Mouse (Mus musculus) cerebellum, adult (tissue): ENCODE results near the gene Nrap.
A peak's percentile ranks its signal among the peaks of the same experiment; 100 is the strongest.
"Not testable (repeated sequence)": the region's sequence is repeated elsewhere in the genome, so short reads cannot be mapped to it uniquely, and the experiment has no call there.

Source experiments
- ATAC-seq: cut with Nextera tagmentation; 2 replicates; pipeline ENCODE4 v1.9.2; 2017; ENCODE audit warnings: mild to moderate bottlenecking, moderate library complexity, mixed read lengths; ENCODE audit not compliant: insufficient number of reproducible peaks, low FRiP score, low TSS enrichment

Gene Nrap

DNA sequence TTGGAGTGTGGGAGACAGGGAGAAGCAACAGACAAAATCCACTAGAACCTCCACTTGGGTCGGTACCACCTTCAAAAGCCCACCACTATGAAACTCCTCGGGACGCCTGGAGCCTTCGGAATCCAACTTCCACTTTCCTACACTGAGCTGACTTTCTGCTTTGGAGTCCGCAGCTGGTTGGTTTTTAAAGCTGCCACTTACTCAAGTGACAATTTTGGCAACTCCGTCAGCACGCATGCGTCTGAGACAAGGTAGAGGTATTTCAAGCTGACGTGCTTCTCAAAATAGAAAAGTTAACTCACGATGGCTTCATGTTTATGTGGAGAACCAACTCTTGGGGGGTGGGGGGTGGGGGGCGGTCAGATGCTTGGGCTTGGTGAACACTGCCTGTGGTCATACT is at the start of gene Nrap:
Gene Nrap (minus strand): TSS at position 159 of the 400 bp plus-strand sequence.
- no peak for ATAC-seq

DNA sequence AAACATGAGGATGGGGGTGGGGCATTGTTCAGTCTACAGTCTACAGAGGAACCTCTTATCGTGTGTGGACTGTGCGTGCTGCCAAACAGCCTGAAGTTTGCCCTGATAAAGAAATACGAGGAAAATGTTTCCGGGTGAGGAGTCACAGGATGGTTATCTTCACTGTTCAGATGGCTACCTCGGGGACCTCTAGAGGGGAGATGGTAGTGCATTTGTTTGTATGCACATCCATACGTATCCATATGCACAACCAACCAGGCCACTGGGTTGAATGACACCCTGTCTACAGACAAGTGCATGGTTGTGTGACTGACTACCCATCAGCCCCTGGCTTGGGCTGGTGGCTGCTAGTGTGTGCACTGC is 49.2 kb upstream of the Nrap start:
- no peak for ATAC-seq

DNA sequence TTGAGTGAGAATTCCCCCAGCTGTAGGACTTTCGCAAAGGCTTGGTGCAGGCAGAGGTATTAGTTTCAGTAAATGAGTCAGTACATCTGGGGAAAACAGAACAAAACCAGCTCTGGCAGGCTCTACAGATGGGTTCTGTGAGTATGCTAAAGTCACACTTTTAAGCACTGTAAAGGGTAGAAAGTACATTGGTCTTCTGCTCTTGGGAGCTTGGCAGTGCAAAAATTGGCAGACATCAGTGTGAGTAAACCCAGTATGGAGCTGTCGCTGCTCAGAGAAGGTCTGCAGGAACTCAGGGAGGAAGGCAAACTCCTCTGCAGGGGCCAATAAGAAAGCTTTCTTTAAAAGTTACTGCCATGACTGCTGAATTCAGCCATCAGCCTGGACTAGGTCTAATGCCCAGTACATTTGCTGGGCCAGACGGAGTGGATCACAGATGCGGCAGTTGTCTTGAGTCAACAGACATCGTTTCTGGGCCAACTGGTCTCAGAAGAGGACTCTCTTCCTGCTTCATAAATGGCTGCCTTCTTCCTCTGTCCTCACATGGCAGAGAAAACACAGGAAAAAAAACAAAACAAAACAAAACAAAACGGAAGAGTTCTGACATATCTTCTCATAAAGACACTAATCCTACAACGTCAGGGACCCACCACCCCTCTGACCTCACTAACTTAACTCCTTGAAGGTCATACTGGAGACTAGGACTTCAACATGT is 48.7 kb upstream of the Nrap start:
- ATAC-seq, result no peak

DNA sequence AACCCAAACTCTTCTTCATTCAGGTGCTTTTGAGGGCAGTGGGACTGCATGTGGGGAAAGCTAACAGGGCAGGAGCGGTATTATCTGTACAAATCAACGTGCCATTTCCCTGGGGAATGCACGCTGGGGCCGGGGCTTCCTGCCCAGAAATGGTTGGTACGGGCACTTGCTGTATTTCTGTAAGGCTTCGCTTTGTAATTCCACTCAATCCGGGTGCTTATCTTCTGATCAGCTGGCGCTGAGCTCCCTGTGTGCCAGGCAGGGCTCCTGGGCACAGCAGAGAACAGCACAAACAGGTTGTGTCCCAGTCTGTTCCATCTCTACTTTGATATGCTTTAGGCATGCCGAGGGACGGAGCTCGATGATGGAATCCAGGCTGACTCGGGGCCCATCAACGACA is 46.5 kb upstream of the Nrap start:
- ATAC-seq, result no peak

DNA sequence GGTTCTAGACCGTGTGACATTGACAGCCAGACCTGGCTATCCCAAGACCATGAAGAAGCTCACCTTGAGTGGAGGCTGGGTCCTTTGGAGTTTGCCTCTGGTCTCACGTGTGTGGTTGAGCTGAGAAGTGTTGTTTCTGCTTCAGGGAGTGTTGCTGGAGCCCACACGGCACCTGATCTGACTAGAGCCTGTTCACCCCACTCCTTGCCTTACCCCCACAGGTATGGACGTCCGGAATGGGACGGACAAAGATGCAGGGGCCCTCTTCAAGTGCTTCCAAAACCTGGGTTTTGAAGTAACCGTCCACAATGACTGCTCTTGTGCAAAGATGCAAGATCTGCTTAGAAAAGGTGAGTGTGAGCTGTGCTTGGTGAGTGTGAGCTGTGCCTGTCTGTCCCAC is 43.7 kb upstream of the Nrap start:
- no peak for ATAC-seq

DNA sequence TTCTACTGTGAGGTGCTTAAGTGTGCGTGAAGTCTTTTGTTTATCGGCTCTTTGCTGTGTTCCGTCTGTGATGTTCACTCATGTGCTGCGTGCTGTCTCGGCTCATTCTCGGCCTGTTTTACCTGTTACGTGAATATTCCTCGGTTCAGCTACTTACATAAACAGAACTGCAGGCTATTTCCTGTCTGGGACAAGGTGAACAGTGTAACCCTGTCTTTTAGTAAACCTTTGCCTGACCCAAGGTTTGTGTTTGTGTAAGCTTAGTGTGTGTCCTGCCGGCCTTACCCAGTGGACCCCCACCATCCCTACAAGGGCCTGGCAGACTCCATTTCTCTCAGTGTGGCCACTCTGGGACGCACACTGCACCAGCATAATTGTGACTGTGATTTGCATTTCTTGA is 42.9 kb upstream of the Nrap start:
- no peak for ATAC-seq

DNA sequence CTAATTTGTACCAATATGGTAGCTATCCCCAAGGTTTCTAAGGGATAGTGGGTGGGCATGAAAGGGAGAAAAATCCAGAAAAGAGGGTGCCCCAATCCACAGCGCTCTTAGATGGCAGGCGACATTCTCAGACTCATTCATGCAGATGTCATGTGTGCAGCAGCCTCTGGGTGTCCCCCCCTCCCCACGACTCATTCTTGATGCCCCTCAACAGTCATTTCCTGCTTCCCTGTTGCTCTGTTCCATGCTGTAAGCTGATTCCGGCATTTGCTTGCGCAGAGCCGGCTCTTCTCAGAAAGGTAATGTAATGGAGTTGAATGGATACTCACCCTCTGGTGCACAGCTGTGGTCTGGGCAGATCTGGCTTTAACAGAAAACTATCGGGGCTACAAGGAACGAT is 40.5 kb upstream of the Nrap start:
- ATAC-seq, result no peak

DNA sequence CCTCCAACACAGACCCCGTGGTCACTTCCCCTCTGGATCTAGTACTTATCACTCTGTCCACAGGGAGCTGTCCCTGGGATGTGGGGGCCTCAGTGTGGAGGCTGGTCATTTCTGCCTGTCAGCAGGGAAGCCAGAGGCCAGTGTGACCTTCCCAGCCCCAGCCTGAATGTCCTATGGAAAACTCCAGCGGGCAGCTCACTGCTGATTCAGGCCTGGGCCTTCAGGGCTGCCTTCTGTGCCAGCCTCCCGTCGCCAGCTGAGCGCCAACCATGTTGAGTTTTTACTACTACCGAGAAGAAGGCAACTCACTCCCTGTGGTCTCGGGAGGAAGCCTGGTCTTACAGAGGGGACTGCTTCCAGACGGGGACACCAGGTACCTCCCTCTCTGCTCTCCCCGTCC is 35.7 kb upstream of the Nrap start:
- ATAC-seq, result no peak

DNA sequence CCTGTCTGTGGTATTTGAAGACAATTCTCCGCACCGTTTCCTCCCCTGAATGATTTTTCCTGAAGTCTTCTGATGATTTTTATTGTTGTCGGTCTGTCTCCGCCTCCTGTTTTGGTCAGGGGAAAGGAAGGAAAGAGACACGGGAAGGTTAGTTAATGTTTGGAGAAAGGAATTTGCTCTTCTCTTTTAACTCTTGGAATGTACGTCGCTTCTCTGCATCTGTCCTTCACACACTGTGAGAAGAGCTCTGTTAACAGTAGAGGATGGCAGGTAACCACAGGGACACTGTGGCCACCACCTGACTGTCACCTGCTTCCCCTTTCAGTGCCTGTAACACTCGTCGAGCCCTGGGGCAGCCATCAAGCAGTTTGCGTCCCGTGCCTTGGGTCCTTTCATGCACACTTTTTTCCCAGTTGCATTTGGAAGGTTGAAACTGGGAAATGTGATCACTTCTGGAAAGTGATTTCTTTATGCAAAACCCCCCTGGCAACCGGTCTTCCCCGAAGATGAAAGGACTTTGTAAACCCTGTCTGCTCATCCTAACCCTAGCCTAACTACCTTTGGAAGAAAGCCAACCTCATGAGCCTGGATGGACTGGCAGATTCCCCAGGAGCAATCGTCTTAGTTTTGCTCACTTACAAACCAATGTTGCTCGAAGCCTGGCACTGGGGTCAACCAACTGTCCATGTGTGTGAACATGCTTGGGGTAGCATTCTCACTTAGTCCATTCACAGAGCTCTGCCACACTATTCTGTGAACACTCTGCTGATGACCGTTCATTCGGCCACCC is 35.0 kb upstream of the Nrap start:
- ATAC-seq, result no peak

DNA sequence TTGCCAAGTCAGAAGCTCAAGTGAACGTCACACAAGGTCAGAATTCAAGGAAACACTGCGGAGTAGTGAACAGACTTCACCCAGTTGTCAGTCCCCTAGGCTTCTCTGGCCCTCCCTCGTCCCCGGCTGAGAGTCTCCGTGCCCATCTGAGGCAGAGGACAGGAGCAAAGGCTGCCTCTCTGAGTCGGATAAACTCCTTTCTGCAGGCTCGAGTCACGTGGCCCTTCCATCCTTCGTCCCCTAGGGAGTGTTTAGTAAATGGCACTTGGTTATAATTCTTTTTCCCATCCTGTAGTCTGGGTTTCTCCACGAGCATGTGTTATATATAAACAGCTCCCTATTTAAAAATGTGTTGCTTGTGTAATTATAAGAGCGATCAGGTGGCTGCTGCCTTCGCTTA is 33.5 kb upstream of the Nrap start:
- peak; percentile 21; the same call in 1 of the 2 replicates for ATAC-seq

DNA sequence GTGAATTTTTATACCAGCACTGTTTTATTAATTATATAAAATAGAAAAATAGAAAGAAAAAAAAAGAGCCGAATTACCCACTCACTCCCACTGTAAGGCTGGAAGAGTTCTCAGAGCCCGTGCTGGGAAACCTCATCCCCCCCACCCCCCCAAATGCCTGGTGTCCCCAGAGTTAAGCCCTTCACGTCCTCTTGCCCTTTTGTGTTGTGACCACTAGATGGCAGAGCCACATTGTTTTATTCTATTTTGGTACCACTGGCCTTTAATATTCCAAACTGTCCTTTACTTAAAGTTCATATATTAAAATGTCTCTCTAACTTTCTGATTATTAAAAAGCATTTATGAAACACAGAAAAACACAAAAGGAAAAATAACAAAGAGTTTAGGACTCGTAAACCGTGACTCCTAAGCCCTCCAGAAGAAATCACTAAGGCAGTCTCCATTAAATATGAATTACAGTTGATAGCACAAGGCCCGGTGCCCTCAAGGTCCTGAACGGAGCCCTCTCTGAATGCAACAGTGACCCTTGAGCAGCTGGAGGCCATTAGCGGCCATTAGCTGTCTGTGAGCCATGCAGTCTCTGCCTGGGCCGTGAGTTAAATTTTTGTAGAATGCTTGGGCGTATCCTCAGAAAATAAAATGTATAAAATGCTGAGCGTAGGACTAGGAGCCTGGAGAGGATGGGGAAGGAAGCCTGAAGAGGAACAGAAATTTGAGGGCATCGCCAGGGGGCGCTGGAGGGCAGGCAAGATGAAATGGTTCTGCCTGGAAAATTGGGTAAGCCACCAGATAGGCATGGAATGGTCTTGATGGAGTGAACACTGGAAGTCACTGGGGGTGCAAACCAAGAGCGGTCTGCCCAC is 32.9 kb upstream of the Nrap start:
- peak; percentile 60 for ATAC-seq

DNA sequence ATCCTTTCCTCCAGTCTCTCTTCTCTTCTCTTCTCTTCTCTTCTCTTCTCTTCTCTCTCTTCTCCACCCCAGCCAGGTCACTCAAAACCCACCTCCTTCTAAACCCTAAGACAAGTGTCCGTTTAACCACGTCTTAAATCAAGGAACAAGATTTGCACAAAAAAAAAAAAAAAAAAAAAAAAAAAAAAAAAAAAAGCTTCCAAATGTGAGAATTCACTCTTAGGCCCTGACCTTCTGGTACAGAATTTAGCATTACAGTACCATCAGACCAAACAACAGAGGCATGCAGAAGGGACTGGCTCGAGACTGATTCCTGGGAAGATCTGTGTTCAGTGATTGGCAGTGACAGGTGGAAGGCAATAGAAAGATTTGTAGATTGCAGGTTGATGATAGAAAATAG is 30.5 kb upstream of the Nrap start:
- ATAC-seq, result no peak

DNA sequence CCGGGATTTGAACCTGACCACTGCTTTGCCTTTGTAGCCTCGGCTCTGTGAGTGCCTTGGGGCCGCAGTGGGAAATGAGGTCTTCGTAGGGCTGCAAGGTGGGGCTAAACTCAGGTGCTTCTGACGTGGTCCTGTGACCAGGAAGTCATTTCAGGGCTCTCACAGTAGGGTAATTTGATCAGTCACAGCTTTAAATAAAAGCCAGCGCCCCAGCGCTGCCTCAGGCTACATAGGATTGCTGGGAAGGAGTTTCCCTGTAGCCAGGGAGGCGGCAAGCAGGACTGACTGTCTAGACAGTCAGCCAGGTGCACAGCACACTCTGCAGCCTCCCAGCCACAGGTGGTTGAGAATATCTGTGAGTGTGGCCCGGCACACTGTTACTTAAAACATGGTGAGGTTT is 29.6 kb upstream of the Nrap start:
- no peak for ATAC-seq

DNA sequence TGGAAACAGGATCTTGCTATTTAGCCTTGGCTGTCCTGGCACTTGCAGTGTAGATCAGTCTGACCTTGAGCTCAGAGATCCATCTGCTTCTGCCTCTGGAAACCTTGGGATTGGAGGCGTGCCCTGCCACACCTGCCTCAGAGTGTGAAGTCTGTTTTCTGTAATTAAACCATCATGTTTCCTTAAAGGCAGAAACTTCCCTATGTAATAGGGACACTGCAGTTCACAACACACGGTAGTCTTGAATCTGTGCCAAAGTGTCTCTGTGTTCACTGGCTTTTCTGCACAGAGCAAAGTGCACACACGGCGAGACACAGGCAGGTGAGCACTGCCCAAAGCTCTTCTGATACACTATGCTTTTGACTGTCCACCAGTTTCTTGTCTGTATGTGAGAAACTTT is 28.6 kb upstream of the Nrap start:
- no peak for ATAC-seq

DNA sequence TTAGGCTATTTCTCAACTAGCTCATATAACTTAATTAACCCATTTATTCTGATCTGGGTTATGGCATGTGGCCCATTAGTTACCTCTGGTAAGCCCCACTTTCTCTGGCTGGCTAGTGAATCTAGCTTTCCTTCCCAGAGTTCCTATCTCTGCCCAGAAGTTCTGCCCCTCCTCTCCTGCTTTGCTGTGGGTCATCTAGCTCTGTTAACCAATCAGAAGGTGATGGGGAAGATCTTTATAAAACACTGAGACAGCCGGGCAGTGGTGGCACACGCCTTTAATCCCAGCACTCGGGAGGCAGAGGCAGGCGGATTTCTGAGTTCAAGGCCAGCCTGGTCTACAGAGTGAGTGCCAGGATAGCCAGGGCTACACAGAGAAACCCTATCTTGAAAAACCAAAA is 20.0 kb upstream of the Nrap start:
- ATAC-seq, result not testable (repeated sequence)

DNA sequence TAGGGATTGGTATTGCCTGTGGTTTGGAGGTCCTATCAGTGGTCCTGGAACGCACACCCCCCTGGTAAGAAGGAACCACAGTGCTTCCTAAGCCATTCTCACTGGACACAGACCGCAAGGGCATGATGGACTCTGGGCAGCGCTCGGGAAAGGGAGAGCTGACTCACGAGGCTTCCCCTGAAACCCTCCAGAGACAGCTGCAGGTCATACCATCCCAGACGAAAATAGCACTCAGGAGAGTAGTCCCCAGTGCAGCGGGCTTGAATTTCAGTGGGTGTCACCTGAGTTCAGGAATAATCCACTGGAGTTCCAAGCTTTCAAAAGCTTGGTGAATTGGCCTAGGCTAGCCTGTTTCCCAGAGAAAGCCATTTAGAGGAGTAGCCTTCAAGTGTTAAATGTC is 16.7 kb upstream of the Nrap start:
- ATAC-seq, result no peak

DNA sequence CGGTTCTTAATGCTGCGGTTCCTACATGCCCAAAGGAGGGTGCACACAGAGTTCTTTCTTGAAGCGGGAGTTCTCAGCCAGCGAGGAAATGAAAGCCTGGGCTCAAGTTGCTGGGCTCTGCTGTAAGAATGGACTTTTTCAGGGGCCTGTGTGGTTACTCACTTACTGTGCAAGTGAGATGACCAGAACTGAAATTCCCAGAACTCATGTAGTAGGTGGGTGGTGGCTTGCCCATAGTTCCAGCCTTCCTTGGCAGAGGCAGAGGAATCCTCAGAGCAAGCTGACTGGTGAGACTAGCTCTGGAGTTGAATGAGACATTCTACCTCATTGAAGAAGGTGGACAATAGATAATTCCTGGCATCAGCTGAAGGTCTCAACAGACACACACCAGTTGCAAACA is 16.0 kb upstream of the Nrap start:
- no peak for ATAC-seq

DNA sequence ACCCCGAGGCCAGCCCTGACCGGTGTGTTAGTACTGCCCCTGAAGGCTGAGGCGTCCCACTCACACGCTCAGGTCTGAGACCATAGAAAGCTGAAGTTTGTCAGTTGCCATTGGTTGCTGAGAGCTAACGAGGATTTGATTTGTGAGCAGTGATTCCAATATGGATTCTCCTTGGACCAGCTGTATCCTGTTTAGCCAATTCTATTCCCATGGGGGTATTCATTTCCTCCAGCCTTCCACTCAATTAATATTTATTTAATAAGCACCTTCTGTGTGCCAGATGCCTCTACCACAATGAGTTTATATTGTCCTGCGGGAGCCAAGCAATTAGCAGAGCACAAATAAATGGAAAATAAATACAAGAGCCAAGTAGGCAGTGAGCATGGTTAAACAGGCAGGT is 12.0 kb upstream of the Nrap start:
- no peak for ATAC-seq

DNA sequence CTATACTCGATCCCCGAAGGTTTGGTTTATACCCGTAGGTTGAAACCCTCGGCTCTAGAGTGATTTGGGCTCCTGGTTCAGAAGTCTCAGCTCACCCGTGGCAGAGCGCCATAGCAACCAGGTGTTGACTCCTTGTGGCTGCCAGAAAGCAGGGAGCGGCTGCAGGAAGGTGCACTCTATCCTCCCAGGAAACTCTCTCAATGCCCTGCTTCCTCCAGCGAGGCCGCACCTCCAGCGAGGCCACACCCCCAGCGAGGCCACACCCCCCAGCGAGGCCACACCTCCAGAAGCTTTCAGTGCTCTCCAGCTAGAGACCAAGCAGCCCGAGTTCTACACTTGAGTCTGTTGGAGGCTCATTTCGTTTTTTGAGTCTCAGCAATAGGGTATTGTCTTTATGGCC is 10.4 kb upstream of the Nrap start:
- no peak for ATAC-seq

DNA sequence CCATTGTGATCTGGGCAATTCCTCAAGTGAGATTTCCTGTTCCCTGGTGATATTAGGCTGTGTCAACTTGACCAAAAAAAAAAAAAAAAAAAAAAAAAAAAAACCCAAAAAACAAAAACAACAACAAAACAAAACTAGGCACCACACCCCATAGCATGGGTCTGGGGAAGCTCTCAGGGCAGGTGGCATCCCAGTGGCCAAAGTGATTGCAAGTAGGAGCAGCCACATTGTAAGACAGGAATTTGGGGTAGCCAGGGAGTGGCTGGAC is 8.6 kb upstream of the Nrap start:
- ATAC-seq, result no peak

DNA sequence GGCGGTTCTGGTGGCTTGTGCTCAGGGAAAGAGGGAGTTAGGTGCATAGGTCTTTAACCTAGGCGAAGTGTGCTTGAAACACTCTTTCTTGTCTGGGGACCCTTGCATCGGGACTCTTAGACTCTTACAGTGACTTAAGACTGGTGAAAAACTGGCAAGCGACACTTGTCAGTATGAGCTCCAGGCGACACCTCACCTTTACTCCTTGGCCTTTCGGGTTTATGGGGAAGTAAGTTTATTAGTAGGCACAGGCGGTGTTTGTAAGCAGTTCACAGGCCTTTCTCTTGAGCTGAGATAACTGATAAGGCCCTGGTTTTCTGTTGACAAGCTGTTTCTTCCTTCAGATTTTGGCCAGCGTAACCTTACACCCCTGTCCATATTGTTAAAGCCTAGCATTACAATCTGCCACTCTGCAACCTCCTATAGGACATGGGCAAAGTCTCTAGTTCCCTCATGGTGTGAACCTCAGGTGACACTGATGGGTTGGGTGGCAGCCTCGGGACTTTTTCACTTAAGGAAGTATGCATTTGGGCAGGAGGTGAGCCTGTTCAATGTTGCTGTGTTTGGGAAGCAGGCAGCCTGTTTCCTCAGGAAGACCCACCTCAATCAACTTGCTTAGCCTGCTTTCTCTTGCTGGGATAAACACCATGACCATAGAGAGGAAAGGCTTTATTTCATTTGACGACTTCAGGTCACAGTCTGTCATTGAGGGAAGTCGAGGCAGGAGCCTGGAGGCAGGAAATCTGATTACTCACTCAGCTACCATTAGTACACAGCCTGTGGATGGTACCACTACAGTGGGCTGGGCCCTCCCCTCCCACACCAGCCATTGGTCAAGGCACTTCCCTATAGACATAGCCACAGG is 8.1 kb upstream of the Nrap start:
- ATAC-seq, result no peak
